Mouse (Mus musculus) kidney, embryonic 15.5 days (tissue): ENCODE results near the gene Map4k2. TPM values are rescaled to one million over a fixed set of nuclear protein-coding genes. Genes with fewer than 3 reads are reported as not detected.
A peak's percentile ranks its signal among the peaks of the same experiment; 100 is the strongest.

Experiments
- ATAC-seq: fragments of 200-750 bp; cut with Nextera tagmentation; replicated peaks from 2 replicates; pipeline ENCODE4 v1.8.0; 2017; ENCODE audit warnings: moderate TSS enrichment; ENCODE audit not compliant: low FRiP score
- H3K27ac ChIP-seq: fragments of 300-500 bp; sonication (generic); 2 replicates; pipeline ENCODE4 v1.5.1; 2015; ENCODE audit warnings: mild to moderate bottlenecking, inconsistent platforms
- H3K27me3 ChIP-seq: fragments of 300-500 bp; sonication (generic); 2 replicates; pipeline ENCODE4 v1.6.1; 2015; ENCODE audit warnings: inconsistent platforms
- H3K36me3 ChIP-seq: fragments of 300-500 bp; sonication (generic); 2 replicates; pipeline ENCODE4 v1.6.1; 2015; ENCODE audit warnings: inconsistent platforms
- H3K4me1 ChIP-seq: fragments of 300-500 bp; sonication (generic); 2 replicates; pipeline ENCODE4 v1.6.1; 2015; ENCODE audit warnings: inconsistent platforms
- H3K4me2 ChIP-seq: fragments of 300-500 bp; sonication (generic); 2 replicates; pipeline ENCODE4 v1.6.1; 2015; ENCODE audit warnings: moderate library complexity, mild to moderate bottlenecking, inconsistent platforms
- H3K4me3 ChIP-seq: fragments of 300-500 bp; sonication (generic); replicated peaks from 2 replicates; pipeline ENCODE4 v1.5.1; 2015; ENCODE audit warnings: mild to moderate bottlenecking, inconsistent platforms
- H3K9ac ChIP-seq: fragments of 300-500 bp; sonication (generic); 2 replicates; pipeline ENCODE4 v1.6.1; 2015; ENCODE audit warnings: mild to moderate bottlenecking, inconsistent platforms
- H3K9me3 ChIP-seq: fragments of 300-500 bp; sonication (generic); replicated peaks from 2 replicates; pipeline ENCODE4 v1.6.1; 2016; ENCODE audit warnings: inconsistent platforms
- WGBS: fragments of 180-500 bp; shearing (Covaris S2); methylation state at CpG from one replicate; pipeline ENCODE4 v1.1.7; 2015; ENCODE audit warnings: mixed read lengths; 5-methylcytosine and 5-hydroxymethylcytosine counted together
- polyA plus RNA-seq: library from polyadenylated mRNA; unstranded; fragments of >200 nt; fragmentation: Nextera tagmentation; extraction: Ambion mirVana; gene quantifications from 2 replicates; pipeline ENCODE4 v1.2.1, GENCODE M21; 2015

Map4k2 gene
- polyA plus RNA-seq, 1 experiment from 2014 or later, result 21.9 TPM

GRCm38 (mm10) chr19:6339890-6340504 is 938 bp upstream of the Map4k2 start:
- Histone ChIP-seq H3K36me3 (peaks cover 48% of the 10 kb centered on the region), H3K9me3 (no peaks in the 10 kb centered on the region), H3K4me1 (peaks cover 63% of the 10 kb centered on the region), H3K27ac (peak overlapping the region; percentile 87), H3K4me2 (peak overlapping the region; percentile 97), H3K9ac (peak overlapping the region; percentile 76; the same call in 1 of the 2 replicates), H3K4me3 (peak overlapping the region; percentile 81), H3K27me3 (no peaks in the 10 kb centered on the region)
- 45% methylated on average over 15 of the region's 15 CpGs for WGBS
- no peak; the same call in 1 of the 2 replicates for ATAC-seq

GRCm38 (mm10) chr19:6341453-6342077 is 630 bp downstream of the Map4k2 start:
- H3K36me3 ChIP-seq, result peaks cover 64% of the 10 kb centered on the region
- peaks cover 64% of the 10 kb centered on the region for H3K4me1 ChIP-seq
- peak; percentile 9; the same call in 1 of the 2 replicates for ATAC-seq
- WGBS, result 8% methylated on average over 23 of the region's 23 CpGs
- peak overlapping the region; percentile 87 for H3K27ac ChIP-seq
- H3K4me2 ChIP-seq, result peak overlapping the region; percentile 97
- H3K9ac ChIP-seq, result peak overlapping the region; percentile 76
- H3K27me3 ChIP-seq, result no peaks in the 10 kb centered on the region
- peak overlapping the region; percentile 81 for H3K4me3 ChIP-seq
- no peaks in the 10 kb centered on the region for H3K9me3 ChIP-seq

- WGBS, result 78% methylated on average over 5 of the region's 5 CpGs
- Histone ChIP-seq H3K27ac (no peak overlapping the region), H3K4me1 (peaks cover 61% of the 10 kb centered on the region), H3K4me3 (peak overlapping the region; percentile 81), H3K27me3 (no peaks in the 10 kb centered on the region), H3K9ac (no peak overlapping the region), H3K9me3 (no peaks in the 10 kb centered on the region), H3K4me2 (peak overlapping the region; percentile 97), H3K36me3 (peaks cover 64% of the 10 kb centered on the region)
- ATAC-seq, result no peak
Observed at GRCm38 (mm10) chr19:6342276-6342933, 1.5 kb downstream of the Map4k2 start.

GRCm38 (mm10) chr19:6343066-6343925 is 2.4 kb downstream of the Map4k2 start:
- peak overlapping the region; percentile 97; the same call in 1 of the 2 replicates for H3K4me2 ChIP-seq
- WGBS, result 83% methylated on average over 19 of the region's 19 CpGs
- H3K9ac ChIP-seq, result no peak overlapping the region
- H3K27me3 ChIP-seq, result no peaks in the 10 kb centered on the region
- H3K27ac ChIP-seq, result no peak overlapping the region
- H3K9me3 ChIP-seq, result no peaks in the 10 kb centered on the region
- peaks cover 63% of the 10 kb centered on the region for H3K4me1 ChIP-seq
- no peak overlapping the region for H3K4me3 ChIP-seq
- no peak for ATAC-seq
- H3K36me3 ChIP-seq, result peaks cover 59% of the 10 kb centered on the region

GRCm38 (mm10) chr19:6343996-6344395 is 3.1 kb downstream of the Map4k2 start:
- WGBS, result 85% methylated on average over 5 of the region's 5 CpGs
- peaks cover 70% of the 10 kb centered on the region for H3K4me1 ChIP-seq
- no peak overlapping the region for H3K4me2 ChIP-seq
- no peak for ATAC-seq
- H3K27ac ChIP-seq, result no peak overlapping the region
- no peaks in the 10 kb centered on the region for H3K9me3 ChIP-seq
- no peak overlapping the region for H3K9ac ChIP-seq
- no peak overlapping the region for H3K4me3 ChIP-seq
- peaks cover 55% of the 10 kb centered on the region for H3K36me3 ChIP-seq
- no peaks in the 10 kb centered on the region for H3K27me3 ChIP-seq

- no peak for ATAC-seq
- Histone ChIP-seq H3K4me3 (no peak overlapping the region), H3K4me2 (no peak overlapping the region), H3K9ac (no peak overlapping the region), H3K4me1 (peaks cover 60% of the 10 kb centered on the region), H3K27me3 (no peaks in the 10 kb centered on the region), H3K36me3 (peaks cover 48% of the 10 kb centered on the region), H3K9me3 (no peaks in the 10 kb centered on the region), H3K27ac (no peak overlapping the region)
- 92% methylated on average over 5 of the region's 5 CpGs for WGBS
Observed at GRCm38 (mm10) chr19:6346023-6346422, 5.1 kb downstream of the Map4k2 start.

- peaks cover 57% of the 10 kb centered on the region for H3K4me1 ChIP-seq
- no peaks in the 10 kb centered on the region for H3K9me3 ChIP-seq
- H3K9ac ChIP-seq, result no peak overlapping the region
- H3K27ac ChIP-seq, result no peak overlapping the region
- H3K4me2 ChIP-seq, result no peak overlapping the region
- peaks cover 50% of the 10 kb centered on the region for H3K36me3 ChIP-seq
- H3K27me3 ChIP-seq, result no peaks in the 10 kb centered on the region
- no peak overlapping the region for H3K4me3 ChIP-seq
- ATAC-seq, result no peak
- WGBS, result 85% methylated on average over 10 of the region's 10 CpGs
Observed at GRCm38 (mm10) chr19:6346661-6347060, 5.7 kb downstream of the Map4k2 start.

GRCm38 (mm10) chr19:6347615-6348014 is 6.7 kb downstream of the Map4k2 start:
- peaks cover 55% of the 10 kb centered on the region for H3K36me3 ChIP-seq
- no peak overlapping the region for H3K4me2 ChIP-seq
- H3K27me3 ChIP-seq, result no peaks in the 10 kb centered on the region
- no peak overlapping the region for H3K4me3 ChIP-seq
- ATAC-seq, result no peak
- 89% methylated on average over 4 of the region's 4 CpGs for WGBS
- H3K9me3 ChIP-seq, result no peaks in the 10 kb centered on the region
- H3K9ac ChIP-seq, result no peak overlapping the region
- H3K4me1 ChIP-seq, result peaks cover 50% of the 10 kb centered on the region
- peak overlapping the region; percentile 81; the same call in 1 of the 2 replicates for H3K27ac ChIP-seq

- 51% methylated on average over 9 of the region's 9 CpGs for WGBS
- H3K4me1 ChIP-seq, result peaks cover 45% of the 10 kb centered on the region
Observed at GRCm38 (mm10) chr19:6348717-6349116, 7.8 kb downstream of the Map4k2 start.

GRCm38 (mm10) chr19:6349215-6349983 is 8.5 kb downstream of the Map4k2 start:
- Histone ChIP-seq H3K27ac (peak overlapping the region; percentile 81), H3K36me3 (peaks cover 66% of the 10 kb centered on the region), H3K4me1 (peaks cover 45% of the 10 kb centered on the region), H3K9ac (no peak overlapping the region), H3K9me3 (no peaks in the 10 kb centered on the region), H3K27me3 (no peaks in the 10 kb centered on the region), H3K4me3 (no peak overlapping the region), H3K4me2 (0 out of 2 replicates have a peak overlapping the region, but pooled peaks have one; percentile 1)
- WGBS, result 15% methylated on average over 14 of the region's 14 CpGs
- ATAC-seq, result peak; percentile 41; the same call in 1 of the 2 replicates

More at GRCm38 (mm10) chr19:6348717-6349116, 7.8 kb downstream of the Map4k2 start:
- H3K9me3 ChIP-seq, result no peaks in the 10 kb centered on the region
- H3K4me3 ChIP-seq, result no peak overlapping the region
- peaks cover 66% of the 10 kb centered on the region for H3K36me3 ChIP-seq
- H3K27me3 ChIP-seq, result no peaks in the 10 kb centered on the region
- H3K27ac ChIP-seq, result peak overlapping the region; percentile 81
- H3K4me2 ChIP-seq, result no peak overlapping the region
- no peak overlapping the region for H3K9ac ChIP-seq
- ATAC-seq, result no peak
